Mouse (Mus musculus): ENCODE results near the gene Sh3d19. TPM values are rescaled to one million over a fixed set of nuclear protein-coding genes. Genes with fewer than 3 reads are reported as not detected.

The Sh3d19 gene
- polyA plus RNA-seq, 1 experiment from 2014 or later: 38.2 TPM

DNA sequence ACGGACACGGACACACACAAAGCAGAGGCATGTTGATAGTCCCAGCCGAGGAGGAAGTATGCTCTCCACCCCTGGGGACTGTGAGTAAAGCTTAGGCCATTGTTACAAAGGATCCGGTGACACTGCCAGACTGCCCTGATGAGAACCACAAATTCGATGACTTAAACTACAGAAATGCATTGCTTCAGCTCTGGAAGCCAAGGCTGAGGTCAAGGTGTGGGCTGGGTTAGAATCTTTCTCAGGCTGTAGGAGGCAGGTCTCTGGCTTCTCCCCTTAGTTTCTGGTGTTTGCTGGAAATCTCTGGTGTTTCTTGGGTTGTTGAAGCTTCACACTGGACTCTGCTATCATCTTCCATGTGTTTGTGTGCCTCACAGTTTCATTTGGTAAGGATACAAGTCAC, 41.2 kb upstream of the Sh3d19 start:
- Histone ChIP-seq H3K27ac (ENCODE audit: low read depth) (no peak overlapping the region), H3K36me3 (ENCODE audit: insufficient read depth) (no peaks in the 10 kb centered on the region), H3K4me3 (ENCODE audit: low read depth, low read length) (no peak overlapping the region), H3K9me3 (ENCODE audit: low read depth, low read length) (no peaks in the 10 kb centered on the region), H3K9ac (no peak overlapping the region), H3K4me2 (no peak overlapping the region), H3K4me1 (ENCODE audit: insufficient read depth) (no peaks in the 10 kb centered on the region), H3K27me3 (ENCODE audit: insufficient read depth, low read length) (no peaks in the 10 kb centered on the region)
- no peak for DNase-seq
- no peak for ATAC-seq (ENCODE audit: insufficient read depth)
- TF ChIP-seq CTCF (IDR thresholded peaks at IDR 0.05; ENCODE audit: low read depth): no peak
- WGBS: 84% methylated on average over 5 of the region's 5 CpGs

GRCm38 (mm10) chr3:85930671-85931255, 40.1 kb upstream of the Sh3d19 start:
- Histone ChIP-seq H3K36me3 (ENCODE audit: insufficient read depth) (no peaks in the 10 kb centered on the region), H3K27ac (ENCODE audit: low read depth) (no peak overlapping the region), H3K4me2 (no peak overlapping the region), H3K4me3 (ENCODE audit: low read depth, low read length) (no peak overlapping the region), H3K27me3 (ENCODE audit: insufficient read depth, low read length) (no peaks in the 10 kb centered on the region), H3K9me3 (ENCODE audit: low read depth, low read length) (no peaks in the 10 kb centered on the region), H3K9ac (no peak overlapping the region), H3K4me1 (ENCODE audit: insufficient read depth) (no peaks in the 10 kb centered on the region)
- 70% methylated on average over 11 of the region's 11 CpGs for WGBS
- TF ChIP-seq CTCF (IDR thresholded peaks at IDR 0.05; ENCODE audit: low read depth): no peak
- DNase-seq (no peak), ATAC-seq (ENCODE audit: insufficient read depth) (no peak)

- DNase-seq (no peak), ATAC-seq (ENCODE audit: insufficient read depth) (no peak)
- Histone ChIP-seq H3K27me3 (ENCODE audit: insufficient read depth, low read length) (no peaks in the 10 kb centered on the region), H3K4me1 (ENCODE audit: insufficient read depth) (no peaks in the 10 kb centered on the region), H3K9ac (no peak overlapping the region), H3K4me3 (ENCODE audit: low read depth, low read length) (no peak overlapping the region), H3K27ac (ENCODE audit: low read depth) (no peak overlapping the region), H3K36me3 (ENCODE audit: insufficient read depth) (no peaks in the 10 kb centered on the region), H3K9me3 (ENCODE audit: low read depth, low read length) (no peaks in the 10 kb centered on the region), H3K4me2 (no peak overlapping the region)
- TF ChIP-seq CTCF (IDR thresholded peaks at IDR 0.05; ENCODE audit: low read depth): no peak
- WGBS: 53% methylated on average over 6 of the region's 6 CpGs
These were observed 39.0 kb upstream of the Sh3d19 start for GRCm38 (mm10) chr3:85931859-85932258.

DNA sequence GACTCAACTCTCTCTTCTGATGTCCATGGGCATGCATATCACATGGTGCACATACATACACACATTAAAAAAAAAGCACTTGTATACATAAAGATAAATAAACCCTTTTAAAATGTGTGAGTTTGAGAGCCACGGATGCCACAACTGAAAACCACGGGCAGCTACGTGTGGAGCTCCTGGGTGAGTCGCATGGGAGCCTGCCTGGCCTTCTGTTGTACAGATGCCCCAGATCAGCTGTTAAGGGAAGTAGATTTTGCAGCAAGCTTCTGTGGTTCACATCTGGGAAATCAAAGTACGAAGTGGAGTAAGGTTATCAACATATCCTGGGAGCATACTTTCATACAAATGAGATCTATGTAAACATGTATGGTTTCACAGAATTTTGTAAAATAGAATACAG, 37.3 kb upstream of the Sh3d19 start:
- H3K27ac ChIP-seq (ENCODE audit: low read depth): no peak overlapping the region
- H3K36me3 ChIP-seq (ENCODE audit: insufficient read depth): no peaks in the 10 kb centered on the region
- ATAC-seq (ENCODE audit: insufficient read depth) (no peak), DNase-seq (no peak)
- H3K4me2 ChIP-seq: no peak overlapping the region
- no peaks in the 10 kb centered on the region for H3K9me3 ChIP-seq (ENCODE audit: low read depth, low read length)
- no peak overlapping the region for H3K4me3 ChIP-seq (ENCODE audit: low read depth, low read length)
- no peaks in the 10 kb centered on the region for H3K27me3 ChIP-seq (ENCODE audit: insufficient read depth, low read length)
- WGBS: 74% methylated on average over 5 of the region's 5 CpGs
- H3K9ac ChIP-seq: no peak overlapping the region
- no peaks in the 10 kb centered on the region for H3K4me1 ChIP-seq (ENCODE audit: insufficient read depth)
- no peak for TF ChIP-seq CTCF (IDR thresholded peaks at IDR 0.05; ENCODE audit: low read depth)

DNA sequence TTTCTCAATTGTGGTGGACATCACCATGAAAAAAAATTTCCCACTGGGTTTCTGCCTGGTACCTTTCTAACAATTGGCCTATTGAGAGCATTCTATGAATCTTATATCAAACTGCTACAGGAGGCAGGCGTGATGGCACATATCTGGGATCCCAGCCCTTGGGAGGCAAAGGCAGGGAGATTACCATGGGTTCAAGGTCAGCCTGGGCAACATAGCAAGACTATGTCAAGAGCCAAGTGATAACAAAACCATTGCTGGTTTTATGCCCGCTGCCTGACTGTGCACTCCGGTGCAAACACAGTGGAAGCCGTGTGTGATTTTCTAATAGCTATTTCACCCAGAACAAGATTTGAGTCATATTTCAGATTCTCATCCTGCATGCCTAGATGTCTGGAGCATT, 20.0 kb upstream of the Sh3d19 start:
- no peak overlapping the region for H3K9ac ChIP-seq
- no peak for DNase-seq
- no peak for ATAC-seq (ENCODE audit: insufficient read depth)
- H3K4me1 ChIP-seq (ENCODE audit: insufficient read depth): no peaks in the 10 kb centered on the region
- H3K4me3 ChIP-seq (ENCODE audit: low read depth, low read length): no peak overlapping the region
- no peaks in the 10 kb centered on the region for H3K9me3 ChIP-seq (ENCODE audit: low read depth, low read length)
- H3K27ac ChIP-seq (ENCODE audit: low read depth): no peak overlapping the region
- no peak overlapping the region for H3K4me2 ChIP-seq
- H3K36me3 ChIP-seq (ENCODE audit: insufficient read depth): no peaks in the 10 kb centered on the region
- TF ChIP-seq CTCF (IDR thresholded peaks at IDR 0.05; ENCODE audit: low read depth): no peak
- H3K27me3 ChIP-seq (ENCODE audit: insufficient read depth, low read length): no peaks in the 10 kb centered on the region
- WGBS: 84% methylated on average over 4 of the region's 4 CpGs

GRCm38 (mm10) chr3:85952696-85953283, 18.1 kb upstream of the Sh3d19 start:
- Histone ChIP-seq H3K4me1 (ENCODE audit: insufficient read depth) (no peaks in the 10 kb centered on the region), H3K27ac (ENCODE audit: low read depth) (no peak overlapping the region), H3K9ac (no peak overlapping the region), H3K4me3 (ENCODE audit: low read depth, low read length) (no peak overlapping the region), H3K36me3 (ENCODE audit: insufficient read depth) (no peaks in the 10 kb centered on the region), H3K9me3 (ENCODE audit: low read depth, low read length) (no peaks in the 10 kb centered on the region), H3K4me2 (no peak overlapping the region), H3K27me3 (ENCODE audit: insufficient read depth, low read length) (no peaks in the 10 kb centered on the region)
- no peak for TF ChIP-seq CTCF (IDR thresholded peaks at IDR 0.05; ENCODE audit: low read depth)
- ATAC-seq (ENCODE audit: insufficient read depth): no peak
- WGBS: 78% methylated on average over 10 of the region's 10 CpGs
- no peak for DNase-seq

- no peak overlapping the region for H3K9ac ChIP-seq
- no peaks in the 10 kb centered on the region for H3K9me3 ChIP-seq (ENCODE audit: low read depth, low read length)
- no peaks in the 10 kb centered on the region for H3K27me3 ChIP-seq (ENCODE audit: insufficient read depth, low read length)
- no peak for ATAC-seq (ENCODE audit: insufficient read depth)
- H3K36me3 ChIP-seq (ENCODE audit: insufficient read depth): no peaks in the 10 kb centered on the region
- TF ChIP-seq CTCF (IDR thresholded peaks at IDR 0.05; ENCODE audit: low read depth): no peak
- no peak overlapping the region for H3K27ac ChIP-seq (ENCODE audit: low read depth)
- no peaks in the 10 kb centered on the region for H3K4me1 ChIP-seq (ENCODE audit: insufficient read depth)
- H3K4me2 ChIP-seq: no peak overlapping the region
- H3K4me3 ChIP-seq (ENCODE audit: low read depth, low read length): no peak overlapping the region
- 84% methylated on average over 9 of the region's 9 CpGs for WGBS
- DNase-seq: no peak
These were observed 15.6 kb upstream of the Sh3d19 start for GRCm38 (mm10) chr3:85955269-85955668.

Measured in lung, embryonic 14.5 days (tissue).